Comparison of ENCODE assay signal across 13 mouse cellular contexts in genomic region chr1:186698583-186699338, GRCm38 (mm10). TPM values are rescaled to one million over a fixed set of nuclear protein-coding genes. Genes with fewer than 3 reads are reported as not detected.
DNase-seq lines count a peak whose midpoint lies in the region; ATAC-seq and TF ChIP-seq lines count a peak whose summit lies in the region.
"Had no signal": no experiment of that assay in that cellular context is flagged by ENCODE, and none has a peak within 500 bp of the region (broad histone marks: within the 10 kb centered on the region; RNA-seq: fewer than 3 reads in every experiment).

No protein-coding gene starts in this region.

- H3K27ac ChIP-seq in heart, postnatal 0 days (ENCODE audit: low read depth) = no peak overlapping the region
- H3K27ac ChIP-seq in lung, embryonic 14.5 days (ENCODE audit: low read depth) = no peak overlapping the region
- no peak overlapping the region for H3K27ac ChIP-seq in embryonic fibroblast, embryonic 13.5 days (ENCODE audit: insufficient read depth, low read length)
- H3K27ac ChIP-seq: hindbrain, embryonic 15.5 days; kidney, embryonic 15.5 days; limb, embryonic 12.5 days; midbrain, embryonic 15.5 days had no signal

- H3K4me2 ChIP-seq in heart, postnatal 0 days (ENCODE audit: low read depth, low read length) = no peak overlapping the region
- no peak overlapping the region for H3K4me2 ChIP-seq in lung, embryonic 14.5 days
- H3K4me2 ChIP-seq: hindbrain, embryonic 15.5 days; kidney, embryonic 15.5 days; limb, embryonic 12.5 days; midbrain, embryonic 15.5 days had no signal

- no peaks in the 10 kb centered on the region for H3K36me3 ChIP-seq in heart, postnatal 0 days (replicated peaks; ENCODE audit: control insufficient read depth, insufficient read depth, low read length)
- H3K36me3 ChIP-seq in lung, embryonic 14.5 days (ENCODE audit: insufficient read depth) = peaks cover 16% of the 10 kb centered on the region
- H3K36me3 ChIP-seq: hindbrain, embryonic 15.5 days; kidney, embryonic 15.5 days; midbrain, embryonic 15.5 days had no signal

- H3K9ac ChIP-seq in heart, postnatal 0 days (replicated peaks; ENCODE audit: low read depth, low read length) = no peak overlapping the region
- no peak overlapping the region for H3K9ac ChIP-seq in lung, embryonic 14.5 days
- H3K9ac ChIP-seq: hindbrain, embryonic 15.5 days; kidney, embryonic 15.5 days; limb, embryonic 12.5 days; midbrain, embryonic 15.5 days had no signal

- H3K9me3 ChIP-seq in heart, postnatal 0 days (replicated peaks; ENCODE audit: control insufficient read depth, low read length) = no peaks in the 10 kb centered on the region
- H3K9me3 ChIP-seq in lung, embryonic 14.5 days (ENCODE audit: low read depth, low read length) = no peaks in the 10 kb centered on the region
- H3K9me3 ChIP-seq: hindbrain, embryonic 15.5 days; kidney, embryonic 15.5 days; limb, embryonic 12.5 days; midbrain, embryonic 15.5 days had no signal

- peak; percentile 49 for TF ChIP-seq CTCF in heart, postnatal 0 days (IDR thresholded peaks at IDR 0.05; ENCODE audit: low read depth)
- peak; percentile 62 for TF ChIP-seq CTCF in lung, embryonic 14.5 days (IDR thresholded peaks at IDR 0.05; ENCODE audit: low read depth)
- TF ChIP-seq CTCF in embryonic fibroblast, embryonic 13.5 days (IDR thresholded peaks at IDR 0.05; ENCODE audit: borderline replicate concordance, insufficient read depth, low read length) = peak; percentile 36; the same call in 1 of the 2 replicates

- WGBS in heart, postnatal 0 days = 79% methylated on average over 15 of the region's 15 CpGs
- 78% methylated on average over 15 of the region's 15 CpGs for WGBS in lung, embryonic 14.5 days

- peaks cover 10% of the 10 kb centered on the region for H3K4me1 ChIP-seq in heart, postnatal 0 days (ENCODE audit: control insufficient read depth, insufficient read depth)
- H3K4me1 ChIP-seq in lung, embryonic 14.5 days (ENCODE audit: insufficient read depth) = peaks cover 12% of the 10 kb centered on the region; the same call in 1 of the 2 replicates
- H3K4me1 ChIP-seq in embryonic fibroblast, embryonic 13.5 days (ENCODE audit: control insufficient read depth, insufficient read depth, low read length) = peaks cover 11% of the 10 kb centered on the region

- no peak for TF ChIP-seq EP300 in heart, postnatal 0 days (IDR thresholded peaks at IDR 0.05; ENCODE audit: low read depth)

- H3K4me3 ChIP-seq in heart, postnatal 0 days (ENCODE audit: low read depth, low read length) = no peak overlapping the region
- H3K4me3 ChIP-seq in lung, embryonic 14.5 days (ENCODE audit: low read depth, low read length) = no peak overlapping the region
- H3K4me3 ChIP-seq in embryonic fibroblast, embryonic 13.5 days (ENCODE audit: insufficient read depth, low read length) = no peak overlapping the region
- H3K4me3 ChIP-seq: hindbrain, embryonic 15.5 days; kidney, embryonic 15.5 days; limb, embryonic 12.5 days; midbrain, embryonic 15.5 days had no signal

- no peak for ATAC-seq in heart, postnatal 0 days (ENCODE audit: insufficient read depth, low read depth)
- ATAC-seq in lung, embryonic 14.5 days (ENCODE audit: insufficient read depth) = no peak
- ATAC-seq: midbrain, embryonic 15.5 days had no signal

- no peaks in the 10 kb centered on the region for H3K27me3 ChIP-seq in heart, postnatal 0 days (ENCODE audit: control insufficient read depth, insufficient read depth, low read length)
- H3K27me3 ChIP-seq in lung, embryonic 14.5 days (ENCODE audit: insufficient read depth, low read length) = no peaks in the 10 kb centered on the region
- H3K27me3 ChIP-seq: hindbrain, embryonic 15.5 days; kidney, embryonic 15.5 days; limb, embryonic 12.5 days had no signal

- intact Hi-C loops in heart, postnatal 10 days (cut with DNase I) = no loop called here

- no peak for TF ChIP-seq POLR2A in embryonic fibroblast, embryonic 13.5 days (IDR thresholded peaks at IDR 0.05; ENCODE audit: low read depth, low read length)

- no peak for DNase-seq in heart, postnatal 0 days (ENCODE audit: low spot score)
- no peak for DNase-seq in heart, postnatal 10 days
- DNase-seq in lung, embryonic 14.5 days = no peak
- no peak for DNase-seq in lung, postnatal 4 days
- DNase-seq in R1 (ENCODE audit: low read depth, low spot score) = peak; percentile 57
- DNase-seq in embryo, embryonic 10.5 days (ENCODE audit: low spot score) = no peak
- DNase-seq: lung, postnatal 14 days; thymus, adult 18-20 months had no signal

RNA-seq across cellular contexts. Expression of gene Tgfb2, which starts 7.0 kb away (rescaled TPM):
- total RNA-seq in heart, postnatal 0 days (2014; rRNA removed; ENCODE audit: low replicate concordance) = 14.8 and 17.7 TPM in 2 replicates
- polyA plus RNA-seq in heart, postnatal 0 days (2015; fragmentation: Nextera tagmentation; extraction: Ambion mirVana) = 19.9 and 21.0 TPM in 2 replicates
- 10 to 100 TPM; 14.7 to 16.7 TPM for total RNA-seq in heart, postnatal 10 days (2021)
- polyA plus RNA-seq in lung, embryonic 14.5 days (2014; fragmentation: Nextera tagmentation; extraction: Ambion mirVana) = 83.9 and 86.5 TPM in 2 replicates
- polyA plus RNA-seq in embryonic fibroblast, embryonic 13.5 days (2011; ENCODE audit: insufficient read length, low read depth, missing spikeins) = 41.7 and 43.9 TPM in 2 replicates

RNA-seq across cellular contexts. Expression of gene Rrp15, which starts 50.4 kb away (rescaled TPM):
- total RNA-seq in heart, postnatal 0 days (2014; rRNA removed; ENCODE audit: low replicate concordance) = 1.6 and 4.7 TPM in 2 replicates
- polyA plus RNA-seq in heart, postnatal 0 days (2015; fragmentation: Nextera tagmentation; extraction: Ambion mirVana) = 19.2 and 21.8 TPM in 2 replicates
- 10 to 100 TPM; 11.1 to 13.1 TPM for total RNA-seq in heart, postnatal 10 days (2021)
- 79.0 and 79.7 TPM in 2 replicates for polyA plus RNA-seq in lung, embryonic 14.5 days (2014; fragmentation: Nextera tagmentation; extraction: Ambion mirVana)
- polyA plus RNA-seq in embryonic fibroblast, embryonic 13.5 days (2011; ENCODE audit: insufficient read length, low read depth, missing spikeins) = 27.8 and 31.3 TPM in 2 replicates
